Mouse (Mus musculus) embryonic facial prominence, embryonic 13.5 days (tissue): ENCODE data around the gene Snupn. TPM values are rescaled to one million over a fixed set of nuclear protein-coding genes. Genes with fewer than 3 reads are reported as not detected.
A peak's percentile ranks its signal among the peaks of the same experiment; 100 is the strongest.
"Not testable (repeated sequence)": the region's sequence is repeated elsewhere in the genome, so short reads cannot be mapped to it uniquely, and the experiment has no call there.

Experiments used
- ATAC-seq: fragments of 200-750 bp; cut with Nextera tagmentation; 2 replicates; pipeline ENCODE4 v1.8.0; 2017; ENCODE audit warnings: low read depth; ENCODE audit not compliant: insufficient number of reproducible peaks, insufficient read depth, low FRiP score, low TSS enrichment
- H3K27ac ChIP-seq: fragments of 300-500 bp; sonication (generic); 2 replicates; pipeline ENCODE4 v1.5.1; 2015; ENCODE audit warnings: moderate library complexity, mild to moderate bottlenecking, inconsistent platforms
- H3K27me3 ChIP-seq: fragments of 300-500 bp; sonication (generic); 2 replicates; pipeline ENCODE4 v1.6.1; 2015; ENCODE audit warnings: mild to moderate bottlenecking, inconsistent platforms
- H3K36me3 ChIP-seq: fragments of 300-500 bp; sonication (generic); 2 replicates; pipeline ENCODE4 v1.6.1; 2015; ENCODE audit warnings: mild to moderate bottlenecking, inconsistent platforms
- H3K4me1 ChIP-seq: fragments of 300-500 bp; sonication (generic); 2 replicates; pipeline ENCODE4 v1.6.1; 2015; ENCODE audit warnings: inconsistent platforms
- H3K4me2 ChIP-seq: fragments of 300-500 bp; sonication (generic); 2 replicates; pipeline ENCODE4 v1.6.1; 2015; ENCODE audit warnings: moderate library complexity, mild to moderate bottlenecking, inconsistent platforms
- H3K4me3 ChIP-seq: fragments of 300-500 bp; sonication (generic); 2 replicates; pipeline ENCODE4 v1.5.1; 2015; ENCODE audit warnings: mild to moderate bottlenecking, inconsistent platforms
- H3K9ac ChIP-seq: fragments of 300-500 bp; sonication (generic); 2 replicates; pipeline ENCODE4 v1.6.1; 2015; ENCODE audit warnings: mild to moderate bottlenecking, inconsistent platforms
- H3K9me3 ChIP-seq: fragments of 300-500 bp; sonication (generic); 2 replicates; pipeline ENCODE4 v1.6.1; 2016; ENCODE audit warnings: inconsistent platforms
- WGBS: fragments of 180-500 bp; shearing (Covaris S2); methylation state at CpG from one replicate; pipeline ENCODE4 v1.1.7; 2015; ENCODE audit warnings: mixed read lengths; 5-methylcytosine and 5-hydroxymethylcytosine counted together
- polyA plus RNA-seq: library from polyadenylated mRNA; unstranded; fragments of >200 nt; fragmentation: Nextera tagmentation; extraction: Ambion mirVana; gene quantifications from 2 replicates; pipeline ENCODE4 v1.2.1, GENCODE M21; 2015

The Snupn gene
- polyA plus RNA-seq: 26.9 and 31.8 TPM in 2 replicates

DNA sequence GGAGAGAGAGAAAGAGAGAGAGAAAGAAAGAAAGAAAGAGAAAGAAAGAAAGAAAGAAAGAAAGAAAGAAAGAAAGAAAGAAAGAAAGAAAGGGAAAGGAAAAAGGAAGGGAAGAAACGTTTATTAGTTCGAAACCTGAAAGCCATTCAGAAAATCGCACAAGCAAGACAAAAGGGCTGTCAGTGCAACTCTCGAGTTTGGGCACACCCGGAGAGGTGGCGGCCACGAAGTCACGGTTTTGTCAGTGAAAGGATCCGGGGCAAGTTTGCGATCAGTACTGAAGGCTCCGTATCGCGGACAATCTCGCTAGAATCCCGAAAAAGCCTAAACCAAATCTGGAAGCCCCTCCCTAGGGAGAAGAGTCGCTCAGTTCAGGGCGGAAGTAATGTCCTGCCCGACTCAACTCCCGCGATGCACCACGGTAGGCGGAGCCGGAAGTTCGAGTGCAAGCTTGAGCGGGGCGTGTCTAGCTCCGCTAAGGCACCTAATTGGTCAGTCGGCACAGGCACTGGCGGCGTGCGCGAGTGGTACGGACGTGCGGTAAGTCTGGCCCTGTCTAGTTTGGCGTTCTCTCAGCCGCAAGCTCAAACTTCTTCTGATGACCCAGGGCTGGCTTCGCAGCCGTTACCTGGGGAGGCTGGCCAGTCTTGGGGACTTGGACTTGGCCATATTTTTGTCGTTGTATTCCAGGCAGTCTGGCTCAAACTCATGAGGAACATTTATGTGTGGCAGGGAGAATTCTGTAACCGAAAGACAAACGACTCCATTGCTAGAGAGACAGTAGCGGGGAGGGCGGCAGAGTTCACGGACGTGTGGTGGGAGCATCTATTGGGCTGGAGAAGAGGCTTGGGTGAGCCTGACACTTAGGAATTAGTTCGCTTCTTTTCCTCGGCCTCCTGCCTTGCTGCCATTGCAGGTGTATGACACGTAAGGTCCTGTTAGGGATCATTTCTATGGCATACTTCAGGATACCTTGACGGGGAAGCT, at the start of gene Snupn:
Gene Snupn (plus strand): TSS at position 465 of the 987 bp plus-strand sequence.
- H3K4me1 ChIP-seq: peaks cover 11% of the 10 kb centered on the region
- H3K4me3 ChIP-seq: peak within 1 kb of the TSS; percentile 65
- H3K27ac ChIP-seq: peak within 1 kb of the TSS; percentile 95
- no peaks in the 10 kb centered on the region for H3K9me3 ChIP-seq
- under 1% methylated on average over 50 of the region's 50 CpGs for WGBS
- peak within 1 kb of the TSS; percentile 82 for H3K4me2 ChIP-seq
- peak within 1 kb of the TSS; percentile 83 for H3K9ac ChIP-seq
- H3K36me3 ChIP-seq: peaks cover 3% of the 10 kb centered on the region; the same call in 1 of the 2 replicates
- ATAC-seq: peak; percentile 98
- H3K27me3 ChIP-seq: no peaks in the 10 kb centered on the region

DNA sequence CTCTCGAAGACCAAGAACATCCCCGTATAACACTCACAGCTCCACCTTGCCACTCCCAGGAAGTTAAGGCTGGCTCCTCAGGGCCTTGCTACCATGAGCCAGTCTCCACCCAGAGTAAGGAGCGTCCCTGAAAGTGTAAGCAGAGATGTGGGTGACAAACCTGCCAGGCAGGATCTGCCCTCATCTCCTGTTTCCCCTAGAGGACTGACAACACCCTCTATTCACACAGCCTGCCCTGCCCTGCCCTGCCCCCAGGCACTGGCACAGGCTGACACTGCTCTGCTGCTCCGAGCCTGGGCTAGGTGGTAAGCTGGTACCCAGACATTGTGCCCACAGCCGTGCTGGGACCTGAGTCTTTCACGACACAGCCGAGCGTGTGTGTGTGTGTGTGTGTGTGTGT, 49.5 kb upstream of the Snupn start:
- no peak overlapping the region for H3K4me3 ChIP-seq
- no peak overlapping the region; the same call in 1 of the 2 replicates for H3K27ac ChIP-seq
- H3K9me3 ChIP-seq: no peaks in the 10 kb centered on the region
- 45% methylated on average over 8 of the region's 8 CpGs for WGBS
- H3K27me3 ChIP-seq: no peaks in the 10 kb centered on the region
- no peak overlapping the region for H3K9ac ChIP-seq
- peaks cover 10% of the 10 kb centered on the region; the same call in 1 of the 2 replicates for H3K36me3 ChIP-seq
- peak overlapping the region; percentile 18; the same call in 1 of the 2 replicates for H3K4me2 ChIP-seq
- H3K4me1 ChIP-seq: peaks cover 15% of the 10 kb centered on the region
- no peak; the same call in 1 of the 2 replicates for ATAC-seq

DNA sequence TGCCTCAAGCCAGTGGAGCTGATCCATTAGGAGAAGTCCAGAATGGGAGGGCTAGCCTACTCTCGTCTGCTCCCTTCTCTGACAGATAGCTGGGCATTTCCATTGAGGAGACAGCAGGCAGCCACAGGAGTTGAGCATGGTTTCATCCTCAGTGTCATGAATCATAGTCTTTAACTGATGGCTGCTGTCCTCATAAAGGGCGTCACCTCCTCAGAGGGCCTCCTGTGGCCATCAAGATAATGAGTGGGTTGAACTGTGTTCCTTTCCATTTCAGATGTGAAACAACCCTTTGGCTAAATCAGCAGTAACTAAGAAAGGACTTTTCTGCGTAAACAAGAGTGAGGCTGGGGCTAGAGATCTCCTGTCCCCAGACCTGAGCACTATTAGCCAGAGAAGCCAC, 47.0 kb upstream of the Snupn start:
- 85% methylated on average over 3 of the region's 3 CpGs for WGBS
- H3K4me3 ChIP-seq: no peak overlapping the region
- ATAC-seq: no peak
- H3K27me3 ChIP-seq: no peaks in the 10 kb centered on the region
- no peak overlapping the region for H3K27ac ChIP-seq
- no peak overlapping the region for H3K4me2 ChIP-seq
- no peak overlapping the region for H3K9ac ChIP-seq
- H3K9me3 ChIP-seq: no peaks in the 10 kb centered on the region
- H3K36me3 ChIP-seq: no peaks in the 10 kb centered on the region
- peaks cover 15% of the 10 kb centered on the region for H3K4me1 ChIP-seq

DNA sequence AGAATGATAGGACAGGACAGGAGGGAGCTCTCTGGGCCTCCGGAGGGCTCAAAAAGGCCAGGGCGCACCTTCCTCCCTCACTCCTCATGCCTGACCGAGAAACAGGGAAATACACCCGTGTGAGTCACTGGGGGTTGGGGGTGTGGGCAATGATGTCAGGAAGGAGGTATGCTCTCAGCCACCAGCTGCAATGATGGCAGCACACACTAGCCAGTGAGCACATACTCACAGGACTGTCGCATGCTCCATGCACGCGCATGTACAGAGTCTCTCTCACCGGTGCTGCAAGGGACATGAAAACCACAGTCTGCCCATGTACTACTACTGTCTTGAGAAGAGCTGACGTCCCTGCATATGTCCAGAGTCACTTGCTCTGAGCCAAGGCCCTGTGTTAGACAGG, 43.1 kb upstream of the Snupn start:
- Histone ChIP-seq H3K9ac (no peak overlapping the region), H3K4me2 (no peak overlapping the region)
- no peak for ATAC-seq

DNA sequence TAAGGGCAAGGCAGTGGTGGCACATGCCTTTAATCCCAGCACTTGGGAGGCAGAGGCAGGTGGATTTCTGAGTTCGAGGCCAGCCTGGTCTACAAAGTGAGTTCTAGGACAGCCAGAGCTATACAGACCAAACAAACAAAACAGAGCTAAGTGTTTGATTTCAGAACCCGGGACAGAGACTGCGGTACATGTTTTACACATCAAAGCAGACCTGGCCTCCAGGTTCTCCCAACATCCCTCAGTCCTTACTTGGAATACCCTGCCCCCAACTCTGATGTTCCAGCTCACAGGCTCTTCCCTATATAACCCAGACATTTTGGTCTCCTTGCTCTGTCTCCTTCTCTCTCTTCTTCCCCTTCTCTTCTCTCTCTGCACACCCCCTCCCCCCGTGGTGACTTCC, 40.7 kb upstream of the Snupn start:
- H3K4me1 ChIP-seq, H3K9me3 ChIP-seq, H3K27me3 ChIP-seq, H3K27ac ChIP-seq, H3K4me2 ChIP-seq, H3K4me3 ChIP-seq, H3K9ac ChIP-seq, H3K36me3 ChIP-seq, ATAC-seq: not testable (repeated sequence)
- 49% methylated on average over 4 of the region's 4 CpGs for WGBS

More for the DNA sequence above, 43.1 kb upstream of the Snupn start:
- Histone ChIP-seq H3K27me3 (no peaks in the 10 kb centered on the region), H3K27ac (no peak overlapping the region), H3K4me3 (no peak overlapping the region), H3K36me3 (no peaks in the 10 kb centered on the region), H3K9me3 (no peaks in the 10 kb centered on the region), H3K4me1 (no peaks in the 10 kb centered on the region)
- WGBS: 83% methylated on average over 9 of the region's 9 CpGs

DNA sequence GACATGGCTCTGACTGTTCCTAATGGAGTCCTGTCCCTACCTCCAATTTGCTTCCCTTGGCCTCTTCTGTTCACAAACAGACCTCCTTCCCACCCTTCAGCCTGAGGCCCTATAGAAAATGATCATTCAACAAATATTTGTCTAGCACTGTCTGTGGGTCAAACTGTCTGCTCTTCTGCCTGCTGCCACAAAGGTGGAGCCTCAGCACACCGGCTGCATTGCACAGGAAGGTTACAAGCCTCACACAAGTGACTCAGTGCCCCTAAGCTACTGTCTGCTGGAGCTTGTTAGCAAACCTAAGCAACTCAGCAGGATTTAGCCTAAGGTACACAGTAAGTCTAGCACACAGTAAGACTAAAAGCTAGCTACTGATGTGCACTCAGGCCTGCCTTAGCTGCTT, 39.7 kb upstream of the Snupn start:
- H3K27me3 ChIP-seq: no peaks in the 10 kb centered on the region
- peaks cover 17% of the 10 kb centered on the region for H3K36me3 ChIP-seq
- no peaks in the 10 kb centered on the region for H3K9me3 ChIP-seq
- H3K4me3 ChIP-seq: no peak overlapping the region
- H3K4me1 ChIP-seq: 0 out of 2 replicates have a peak, but pooled peaks cover 5% of the 10 kb centered on the region
- H3K9ac ChIP-seq: no peak overlapping the region
- ATAC-seq: no peak
- WGBS: 36% methylated on average over 1 of the region's 1 CpGs
- no peak overlapping the region for H3K27ac ChIP-seq
- H3K4me2 ChIP-seq: no peak overlapping the region

DNA sequence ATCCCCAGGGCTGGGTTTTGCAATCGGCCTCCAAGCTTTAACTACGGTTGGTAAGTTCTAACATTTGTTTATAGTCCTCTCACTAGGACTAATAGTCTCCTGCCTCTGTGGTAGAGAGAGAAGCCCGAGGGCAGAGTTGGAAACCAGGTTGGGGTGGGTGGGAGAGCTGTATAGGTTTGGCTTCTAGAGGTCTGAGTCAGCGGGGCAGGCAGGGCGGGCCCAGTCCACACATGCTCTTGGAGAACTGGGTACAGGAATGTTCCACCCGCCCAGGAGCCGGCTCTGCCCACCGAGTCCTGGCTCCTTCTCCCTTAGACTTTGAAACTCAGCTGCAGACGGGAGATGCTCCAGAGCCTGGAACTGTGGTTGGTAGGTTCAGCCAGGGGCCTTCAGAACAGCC, 36.7 kb upstream of the Snupn start:
- no peaks in the 10 kb centered on the region for H3K27me3 ChIP-seq
- no peak overlapping the region for H3K9ac ChIP-seq
- H3K4me1 ChIP-seq: 0 out of 2 replicates have a peak, but pooled peaks cover 5% of the 10 kb centered on the region
- no peaks in the 10 kb centered on the region for H3K9me3 ChIP-seq
- peak overlapping the region; percentile 33; the same call in 1 of the 2 replicates for H3K27ac ChIP-seq
- no peak overlapping the region for H3K4me3 ChIP-seq
- 73% methylated on average over 9 of the region's 9 CpGs for WGBS
- H3K4me2 ChIP-seq: no peak overlapping the region
- no peak for ATAC-seq
- H3K36me3 ChIP-seq: peaks cover 47% of the 10 kb centered on the region

DNA sequence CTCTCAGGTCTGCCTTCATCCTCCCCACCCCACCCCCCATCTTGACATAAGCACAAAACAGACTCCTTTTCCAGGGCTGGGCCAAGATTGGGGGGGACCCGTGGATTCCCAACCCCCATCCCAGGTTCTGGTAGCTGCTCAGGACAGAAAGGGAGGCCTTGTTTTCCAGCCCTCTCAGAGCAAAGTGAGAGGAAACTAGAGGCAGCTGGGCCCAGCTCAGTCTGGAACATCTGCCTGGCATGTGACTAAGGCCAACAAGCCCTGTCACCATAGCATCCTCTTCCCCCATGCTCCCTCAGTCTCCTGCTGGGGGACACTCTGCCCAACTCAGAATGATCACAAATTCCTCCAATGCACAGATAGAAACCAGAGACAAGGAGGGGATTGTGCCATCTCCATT, 35.6 kb upstream of the Snupn start:
- Histone ChIP-seq H3K36me3 (peaks cover 58% of the 10 kb centered on the region), H3K27ac (no peak overlapping the region), H3K27me3 (no peaks in the 10 kb centered on the region), H3K9me3 (no peaks in the 10 kb centered on the region), H3K4me2 (no peak overlapping the region), H3K4me3 (no peak overlapping the region), H3K9ac (no peak overlapping the region), H3K4me1 (0 out of 2 replicates have a peak, but pooled peaks cover 5% of the 10 kb centered on the region)
- 59% methylated on average over 1 of the region's 1 CpGs for WGBS
- no peak for ATAC-seq

DNA sequence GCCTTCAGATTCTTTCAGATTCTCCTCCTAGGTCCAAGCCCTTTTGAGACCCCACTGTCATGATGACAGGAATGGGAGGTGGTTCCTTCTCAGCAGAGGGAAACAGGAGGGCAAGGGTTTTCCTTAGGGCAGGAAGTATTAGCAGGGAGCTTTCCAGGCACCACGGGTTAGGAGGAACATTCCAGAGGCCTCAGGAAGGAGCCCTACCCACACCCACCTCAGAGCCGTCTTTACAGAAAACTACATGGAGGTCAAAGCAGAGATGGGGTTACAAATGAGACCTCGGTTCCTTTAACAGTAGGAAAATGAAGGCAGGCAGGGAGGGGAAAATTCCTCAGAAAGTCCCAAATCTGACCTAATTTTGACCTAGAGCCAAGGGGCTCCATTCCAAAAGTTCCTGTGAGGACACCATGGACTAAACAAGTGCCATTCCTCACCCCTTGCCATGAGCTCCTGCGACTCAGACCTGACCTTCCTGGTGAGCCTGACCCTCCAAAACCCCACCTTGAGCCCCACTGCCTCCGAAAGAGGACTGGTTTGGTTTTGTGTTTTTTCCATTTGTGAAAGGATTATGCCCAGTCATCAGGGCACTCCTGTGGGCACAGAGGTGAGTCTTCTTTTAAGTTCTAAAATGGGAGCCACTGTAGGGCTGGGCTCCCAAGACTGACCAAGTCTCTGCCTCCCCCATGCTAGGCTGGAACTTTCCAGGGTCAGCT, 34.8 kb upstream of the Snupn start:
- no peak overlapping the region; the same call in 1 of the 2 replicates for H3K27ac ChIP-seq

DNA sequence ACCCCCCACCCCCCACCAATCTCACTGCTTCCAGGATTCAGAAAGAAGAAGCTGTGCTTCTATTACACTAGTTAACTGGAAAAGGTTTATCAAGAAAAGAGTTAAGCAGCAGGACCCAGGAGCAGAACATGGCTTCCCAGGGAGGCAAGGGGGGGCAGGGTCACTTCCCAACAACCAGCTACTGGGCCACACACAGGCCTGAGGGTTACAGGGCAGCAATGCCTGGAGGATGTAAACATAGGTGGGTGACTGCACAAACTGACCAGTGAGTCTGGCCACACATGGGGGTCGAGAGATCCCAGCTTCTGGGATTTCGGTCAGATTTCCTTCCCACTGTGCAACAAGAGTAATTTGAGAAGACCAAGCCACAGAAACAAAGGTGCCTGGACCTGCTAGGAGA, 33.5 kb upstream of the Snupn start:
- Histone ChIP-seq H3K4me3 (no peak overlapping the region), H3K4me1 (0 out of 2 replicates have a peak, but pooled peaks cover 5% of the 10 kb centered on the region), H3K36me3 (peaks cover 76% of the 10 kb centered on the region), H3K9ac (no peak overlapping the region), H3K4me2 (no peak overlapping the region), H3K27ac (no peak overlapping the region), H3K27me3 (no peaks in the 10 kb centered on the region), H3K9me3 (peaks cover 6% of the 10 kb centered on the region; the same call in 1 of the 2 replicates)
- ATAC-seq: no peak
- WGBS: 63% methylated on average over 2 of the region's 2 CpGs

More for the DNA sequence above, 34.8 kb upstream of the Snupn start:
- no peak for ATAC-seq
- H3K27me3 ChIP-seq: no peaks in the 10 kb centered on the region
- H3K9me3 ChIP-seq: no peaks in the 10 kb centered on the region
- H3K9ac ChIP-seq: no peak overlapping the region
- 73% methylated on average over 5 of the region's 5 CpGs for WGBS
- H3K4me1 ChIP-seq: 0 out of 2 replicates have a peak, but pooled peaks cover 5% of the 10 kb centered on the region
- no peak overlapping the region for H3K4me3 ChIP-seq
- H3K4me2 ChIP-seq: no peak overlapping the region
- peaks cover 64% of the 10 kb centered on the region for H3K36me3 ChIP-seq

DNA sequence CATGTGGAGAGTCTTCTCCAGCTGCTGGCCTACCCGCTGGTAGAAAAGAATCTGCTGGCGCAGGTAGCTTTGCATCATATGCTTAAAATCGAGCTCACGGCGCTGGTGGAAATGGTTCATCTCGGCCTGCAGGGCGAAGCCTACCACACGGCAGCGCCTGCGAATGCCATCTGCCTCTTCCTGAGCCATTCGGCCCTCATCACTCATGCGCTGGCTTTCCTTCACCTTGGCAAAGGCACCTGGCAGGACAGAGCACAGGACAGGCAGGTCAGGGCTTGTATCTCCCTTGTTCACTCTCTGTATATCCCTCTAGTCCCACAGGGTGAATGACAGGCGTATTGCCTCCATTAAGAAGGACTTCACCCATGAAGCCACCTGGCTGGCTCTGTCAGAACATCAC, 32.2 kb upstream of the Snupn start:
- Histone ChIP-seq H3K9ac (no peak overlapping the region), H3K4me3 (no peak overlapping the region), H3K4me1 (peaks cover 14% of the 10 kb centered on the region), H3K9me3 (peaks cover 6% of the 10 kb centered on the region; the same call in 1 of the 2 replicates), H3K36me3 (peaks cover 84% of the 10 kb centered on the region), H3K4me2 (no peak overlapping the region), H3K27me3 (no peaks in the 10 kb centered on the region), H3K27ac (no peak overlapping the region)
- WGBS: 92% methylated on average over 13 of the region's 13 CpGs
- ATAC-seq: no peak
